Mouse (Mus musculus) embryonic fibroblast, embryonic 13.5 days (primary cell): ENCODE results near the gene Tmem107. TPM values are rescaled to one million over a fixed set of nuclear protein-coding genes. Genes with fewer than 3 reads are reported as not detected.

Experiments
- H3K27ac ChIP-seq: 2 replicates; pipeline ENCODE4 v1.5.1; 2012; ENCODE audit warnings: low read length, control low read depth, inconsistent platforms; ENCODE audit not compliant: insufficient read depth
- H3K4me1 ChIP-seq: 2 replicates; pipeline ENCODE4 v1.6.1; 2011; ENCODE audit warnings: low read length; ENCODE audit not compliant: control insufficient read depth, insufficient read depth
- H3K4me3 ChIP-seq: 2 replicates; pipeline ENCODE4 v1.5.1; 2011; ENCODE audit warnings: mild to moderate bottlenecking, control low read depth, low read length; ENCODE audit not compliant: insufficient read depth
- CTCF ChIP-seq: IDR thresholded peaks from 2 replicates; pipeline ENCODE4 v1.5.1; 2011; ENCODE audit warnings: mild to moderate bottlenecking, control low read depth, low read length, moderate library complexity, borderline replicate concordance; ENCODE audit not compliant: insufficient read depth
- POLR2A ChIP-seq: IDR thresholded peaks from 2 replicates; pipeline ENCODE4 v1.6.1; 2011; ENCODE audit warnings: low read depth, mild to moderate bottlenecking, control low read depth, low read length, moderate library complexity
- polyA plus RNA-seq: library from polyadenylated mRNA; stranded (reverse); fragments of >200 nt; gene quantifications from 2 replicates; pipeline ENCODE4 v1.2.4, GENCODE M21; 2011; ENCODE audit warnings: low read depth; ENCODE audit not compliant: missing spikeins, insufficient read length

Tmem107 gene
- polyA plus RNA-seq, 1 experiment, result 17.6 TPM

DNA sequence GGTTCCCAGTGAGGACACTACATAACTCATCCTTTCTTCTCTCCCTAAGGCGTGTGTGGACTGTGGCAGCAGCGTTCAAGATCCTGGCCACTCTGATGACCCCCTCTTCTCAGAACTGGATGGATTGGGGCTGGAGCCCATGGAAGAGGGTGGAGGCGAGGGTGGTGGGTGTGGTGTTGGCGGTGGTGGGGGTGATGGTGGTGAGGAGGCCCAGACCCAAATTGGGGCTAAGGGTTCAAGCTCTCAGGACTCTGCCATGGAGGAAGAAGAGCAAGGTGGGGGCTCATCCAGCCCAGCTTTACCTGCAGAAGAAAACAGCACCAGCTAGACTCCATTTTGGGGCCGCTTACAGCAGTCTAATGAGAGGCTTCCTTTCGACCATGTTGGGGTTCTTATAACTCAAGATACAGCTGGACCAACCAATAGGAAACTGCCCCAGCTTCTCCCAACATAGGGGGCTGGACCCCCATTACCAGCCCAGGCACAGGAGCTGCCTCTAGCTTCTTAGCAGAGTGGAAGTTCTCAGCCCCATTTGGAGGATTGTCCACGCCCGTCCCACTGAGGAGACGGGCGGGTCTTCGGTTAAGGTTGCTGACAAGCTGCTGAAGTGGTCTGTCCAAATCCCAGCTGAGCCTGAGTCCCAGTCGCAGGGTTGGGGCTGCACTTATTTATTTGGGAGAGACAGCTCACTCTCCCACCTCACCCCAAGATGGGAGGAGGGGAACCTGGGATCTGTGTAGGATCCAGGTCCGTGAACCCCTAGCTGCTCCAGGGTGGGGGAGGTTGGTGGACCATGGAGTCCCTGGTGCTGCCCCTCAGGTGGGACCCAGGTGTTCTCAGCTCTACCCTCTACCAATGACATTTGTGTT is 38.7 kb downstream of the Tmem107 start:
- H3K4me3 ChIP-seq, result no peak overlapping the region
- no peak overlapping the region for H3K27ac ChIP-seq
- H3K4me1 ChIP-seq, result 0 out of 2 replicates have a peak, but pooled peaks cover 4% of the 10 kb centered on the region
- no peak for TF ChIP-seq CTCF
- no peak for TF ChIP-seq POLR2A

DNA sequence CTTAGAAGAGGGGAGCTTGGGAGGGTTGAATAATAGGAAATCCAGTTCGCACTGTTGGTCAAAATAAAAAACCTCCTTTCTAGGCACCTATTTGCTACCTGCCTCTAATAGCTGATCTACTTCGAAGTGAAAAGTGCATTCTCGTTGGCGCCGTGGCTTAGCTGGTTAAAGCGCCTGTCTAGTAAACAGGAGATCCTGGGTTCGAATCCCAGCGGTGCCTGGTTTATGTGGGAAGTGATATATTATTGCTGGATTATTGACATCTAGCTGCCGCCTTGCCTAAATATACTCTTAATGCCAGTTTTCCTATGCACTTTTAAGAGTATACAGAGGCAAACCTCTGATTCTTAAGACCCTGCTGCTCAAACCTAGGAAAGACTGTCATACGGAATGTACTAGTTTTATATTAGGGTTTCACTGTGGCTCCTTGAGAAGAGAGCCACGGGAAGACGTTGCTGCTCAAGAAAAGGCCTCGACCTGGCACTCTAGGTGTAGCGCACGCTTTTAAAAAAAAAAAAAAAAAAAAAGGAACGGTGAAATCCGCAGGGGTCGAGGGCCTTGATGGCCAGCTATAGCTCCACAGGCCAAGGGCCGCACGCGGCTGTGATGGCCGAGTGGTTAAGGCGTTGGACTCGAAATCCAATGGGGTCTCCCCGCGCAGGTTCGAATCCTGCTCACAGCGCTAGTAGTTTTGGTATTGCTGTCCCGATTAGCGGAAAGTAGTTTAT is 39.9 kb downstream of the Tmem107 start:
- Histone ChIP-seq H3K27ac (no peak overlapping the region; the same call in 1 of the 2 replicates), H3K4me1 (0 out of 2 replicates have a peak, but pooled peaks cover 4% of the 10 kb centered on the region), H3K4me3 (peak overlapping the region; percentile 59)
- TF ChIP-seq POLR2A (peak; percentile 59), CTCF (no peak)

- Histone ChIP-seq H3K27ac (no peak overlapping the region), H3K4me1 (0 out of 2 replicates have a peak, but pooled peaks cover 4% of the 10 kb centered on the region), H3K4me3 (peak overlapping the region; percentile 59)
- no peak for TF ChIP-seq POLR2A
- TF ChIP-seq CTCF, result no peak
These were observed 40.6 kb downstream of the Tmem107 start for GRCm38 (mm10) chr11:69111051-69111810.

- TF ChIP-seq POLR2A (no peak), CTCF (no peak)
- Histone ChIP-seq H3K27ac (no peak overlapping the region), H3K4me1 (0 out of 2 replicates have a peak, but pooled peaks cover 4% of the 10 kb centered on the region), H3K4me3 (no peak overlapping the region)
These were observed 41.3 kb downstream of the Tmem107 start for GRCm38 (mm10) chr11:69111865-69112264.

DNA sequence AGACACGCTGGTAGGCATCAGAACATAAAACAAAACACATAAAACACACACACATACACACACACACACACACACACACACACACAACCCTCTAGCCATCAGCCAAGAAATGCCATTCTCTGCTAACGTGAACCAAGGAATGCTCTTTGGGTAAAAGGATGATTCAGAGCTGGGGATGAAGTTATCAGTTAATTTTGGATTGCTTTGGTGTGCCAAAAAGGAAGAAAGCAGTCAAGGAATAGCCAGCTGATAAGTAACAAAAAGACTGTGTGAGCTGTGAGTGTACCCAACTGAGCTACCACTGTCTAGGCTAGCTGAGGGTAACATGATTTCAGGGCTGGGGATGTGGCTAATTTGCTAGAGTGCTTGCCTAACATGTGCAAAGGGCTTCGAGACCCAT is 43.4 kb downstream of the Tmem107 start:
- TF ChIP-seq POLR2A (no peak), CTCF (no peak)
- Histone ChIP-seq H3K27ac (no peak overlapping the region), H3K4me1 (0 out of 2 replicates have a peak, but pooled peaks cover 4% of the 10 kb centered on the region)

DNA sequence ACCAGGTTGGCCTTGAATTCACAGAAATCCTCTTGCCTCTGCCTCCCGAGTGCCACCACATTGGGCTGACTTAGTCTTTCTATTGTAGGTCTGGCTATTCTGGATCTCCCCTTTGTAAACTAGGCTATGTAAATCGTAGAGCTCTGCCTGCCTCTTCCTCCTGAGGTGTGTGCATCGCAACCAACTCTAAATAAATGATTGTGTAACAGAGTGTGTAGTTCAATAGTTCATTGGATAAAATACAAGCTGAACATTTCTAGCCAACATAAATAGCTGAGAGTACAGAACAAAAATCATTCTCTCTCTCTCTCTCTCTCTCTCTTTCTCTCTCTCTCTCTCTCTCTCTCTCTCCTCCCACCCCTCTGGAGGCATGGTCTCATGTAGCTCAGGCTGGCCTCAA is 44.0 kb downstream of the Tmem107 start:
- Histone ChIP-seq H3K4me3 (no peak overlapping the region), H3K27ac (no peak overlapping the region), H3K4me1 (0 out of 2 replicates have a peak, but pooled peaks cover 4% of the 10 kb centered on the region)
- TF ChIP-seq POLR2A, result no peak
- no peak for TF ChIP-seq CTCF

More for the DNA sequence above, 43.4 kb downstream of the Tmem107 start:
- H3K4me3 ChIP-seq, result no peak overlapping the region

DNA sequence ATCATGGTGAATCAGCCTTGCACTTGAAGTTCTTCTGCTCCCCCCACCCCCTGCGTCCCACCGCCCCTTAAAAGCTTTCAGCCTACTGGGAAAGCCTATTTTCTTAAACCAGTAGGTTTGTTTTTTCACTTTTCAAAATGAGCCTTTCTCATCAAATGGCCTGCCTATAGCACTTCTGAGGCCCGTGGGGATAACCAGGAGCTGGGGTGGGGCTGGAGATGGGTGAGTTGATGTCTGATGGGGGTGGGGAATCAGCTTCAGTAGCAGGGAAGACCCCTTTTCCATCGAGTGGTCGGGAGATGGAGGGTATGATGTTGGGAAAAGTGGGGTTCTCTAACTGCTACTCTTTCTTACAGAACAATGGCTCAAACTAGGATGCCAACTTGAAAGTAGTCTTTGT is 46.2 kb downstream of the Tmem107 start:
- H3K4me3 ChIP-seq, result no peak overlapping the region
- TF ChIP-seq CTCF (no peak), POLR2A (no peak)
- H3K27ac ChIP-seq, result no peak overlapping the region
- H3K4me1 ChIP-seq, result no peaks in the 10 kb centered on the region

DNA sequence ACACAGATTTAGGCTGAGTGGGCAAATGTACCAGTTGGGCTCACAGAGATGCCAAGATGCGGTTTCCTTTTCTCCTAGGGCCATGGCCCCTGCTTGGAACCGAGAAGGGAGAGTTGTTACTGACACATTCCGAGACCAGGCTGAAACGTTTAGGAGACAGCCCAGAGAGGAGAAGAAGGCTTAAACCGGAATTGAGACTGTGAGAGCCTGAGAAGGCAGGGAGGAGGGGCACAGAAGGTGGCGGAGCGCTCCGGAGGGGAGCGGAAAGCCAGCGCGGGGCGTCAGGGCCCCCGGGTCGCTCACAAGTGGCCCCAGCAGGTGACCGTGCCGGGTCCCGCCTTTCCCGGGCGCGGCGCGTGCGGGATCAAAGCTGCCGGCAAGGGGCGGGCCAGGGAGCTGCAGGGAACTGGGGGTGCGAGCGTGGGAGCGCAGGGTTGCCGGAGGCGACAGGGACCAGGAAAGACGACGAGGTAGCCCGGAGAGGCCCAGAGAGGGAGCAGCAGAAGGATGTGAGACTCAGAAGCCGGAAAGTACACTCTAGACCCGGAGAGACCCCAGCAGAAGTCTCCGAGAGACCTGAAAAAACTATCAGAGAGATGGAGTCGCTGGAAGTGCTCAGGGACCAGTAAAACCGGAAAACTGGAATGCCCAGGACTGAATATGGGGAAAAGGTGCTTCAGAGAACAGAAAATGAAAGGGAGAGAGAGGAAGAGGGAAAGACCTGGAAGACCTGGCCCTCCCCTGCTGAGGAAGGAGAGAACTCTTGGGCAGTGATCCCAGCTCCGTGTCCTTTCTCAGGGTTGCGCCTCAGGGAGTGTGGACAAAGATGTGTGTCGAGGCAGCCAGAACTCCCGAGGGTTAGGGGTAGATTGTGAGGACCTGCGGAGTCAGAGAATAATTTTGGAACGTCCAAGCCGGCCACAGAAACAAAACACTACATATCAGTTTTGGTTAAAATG is 47.4 kb downstream of the Tmem107 start:
- Histone ChIP-seq H3K27ac (0 out of 2 replicates have a peak overlapping the region, but pooled peaks have one; percentile 16), H3K4me1 (no peaks in the 10 kb centered on the region), H3K4me3 (peak overlapping the region; percentile 64)
- TF ChIP-seq POLR2A (no peak; the same call in 1 of the 2 replicates), CTCF (no peak)

DNA sequence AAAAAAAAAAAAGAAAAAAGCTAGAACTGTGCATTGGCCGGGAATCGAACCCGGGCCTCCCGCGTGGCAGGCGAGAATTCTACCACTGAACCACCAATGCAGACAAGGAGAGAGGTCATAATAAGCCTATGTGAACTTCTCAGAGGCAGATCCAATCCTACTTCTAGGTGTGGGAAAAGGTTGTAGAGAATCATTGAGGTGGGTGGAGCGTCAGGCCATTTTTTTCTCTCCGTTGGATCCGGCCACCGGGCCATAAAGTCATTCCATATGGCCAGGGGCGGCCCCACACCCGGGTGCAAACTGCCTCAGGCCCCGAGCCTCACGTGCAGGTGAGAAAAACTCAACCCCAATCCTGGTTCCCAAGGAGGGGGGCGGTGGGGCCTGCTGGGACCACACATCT is 48.2 kb downstream of the Tmem107 start:
- no peaks in the 10 kb centered on the region for H3K4me1 ChIP-seq
- H3K4me3 ChIP-seq, result peak overlapping the region; percentile 64; the same call in 1 of the 2 replicates
- TF ChIP-seq POLR2A (peak; percentile 37; the same call in 1 of the 2 replicates), CTCF (no peak)
- H3K27ac ChIP-seq, result no peak overlapping the region
